In genomic region chr7:107180406-107180805, GRCm38 (mm10) we compare ENCODE assay signal across 33 mouse cellular contexts. TPM values are rescaled to one million over a fixed set of nuclear protein-coding genes. Genes with fewer than 3 reads are reported as not detected.
DNase-seq lines count a peak whose midpoint lies in the region; ATAC-seq and TF ChIP-seq lines count a peak whose summit lies in the region.
"Had no signal": no experiment of that assay in that cellular context is flagged by ENCODE, and none has a peak within 500 bp of the region (broad histone marks: within the 10 kb centered on the region; RNA-seq: fewer than 3 reads in every experiment).

No protein-coding gene starts in this region.

- DNase-seq in Muller cell, postnatal 12 days (ENCODE audit: inconsistent ontology term) = peak; percentile 0
- DNase-seq in ZHBTc4 (ENCODE audit: low read depth, low spot score) (peak; percentile 33), MN1 (ENCODE audit: low spot score) (no peak)
- peak; percentile 1 for DNase-seq in embryo, embryonic 11 days
- DNase-seq in B cell, adult 2 months = no peak
- DNase-seq in right cerebral cortex, postnatal 4 days = no peak
- DNase-seq: adrenal gland, adult 2 months; adrenal gland, postnatal 25 days; cerebellum, adult 11-12 months; cerebellum, adult 8-10 months; cerebellum, postnatal 10 days; cerebellum, postnatal 36 days; forebrain, postnatal 0 days; gastrocnemius, postnatal 25 days; heart, adult 18-20 months; heart, postnatal 10 days; heart, postnatal 36 days; kidney, adult 2 months had no signal

- H3K4me2 ChIP-seq in intestine, postnatal 0 days (replicated peaks; ENCODE audit: low read depth) = no peak overlapping the region
- no peak overlapping the region for H3K4me2 ChIP-seq in intestine, embryonic 16.5 days (ENCODE audit: low read depth, low read length)
- H3K4me2 ChIP-seq: forebrain, embryonic 13.5 days; heart, embryonic 12.5 days; heart, embryonic 15.5 days; hindbrain, embryonic 13.5 days; intestine, embryonic 15.5 days had no signal

- no peaks in the 10 kb centered on the region for H3K9me3 ChIP-seq in intestine, postnatal 0 days (ENCODE audit: control insufficient read depth)
- no peaks in the 10 kb centered on the region for H3K9me3 ChIP-seq in intestine, embryonic 16.5 days (ENCODE audit: control insufficient read depth, low read length)
- H3K9me3 ChIP-seq: forebrain, embryonic 10.5 days; forebrain, embryonic 13.5 days; heart, embryonic 12.5 days; heart, embryonic 15.5 days; hindbrain, embryonic 10.5 days; hindbrain, embryonic 13.5 days; intestine, embryonic 15.5 days had no signal

- no peak overlapping the region for H3K27ac ChIP-seq in intestine, postnatal 0 days (ENCODE audit: low read depth, low read length)
- no peak overlapping the region for H3K27ac ChIP-seq in intestine, embryonic 16.5 days (ENCODE audit: low read length)
- H3K27ac ChIP-seq: forebrain, embryonic 10.5 days; forebrain, embryonic 13.5 days; heart, embryonic 15.5 days; hindbrain, embryonic 10.5 days; hindbrain, embryonic 13.5 days; intestine, embryonic 15.5 days had no signal

- 35% methylated on average over 2 of the region's 2 CpGs for WGBS in intestine, postnatal 0 days
- WGBS in intestine, embryonic 16.5 days = 40% methylated on average over 2 of the region's 2 CpGs

- no peak for ATAC-seq in intestine, postnatal 0 days
- ATAC-seq in intestine, embryonic 16.5 days = no peak
- ATAC-seq: forebrain, embryonic 13.5 days; forebrain, postnatal 0 days; hindbrain, embryonic 16.5 days; intestine, embryonic 15.5 days had no signal

- no peaks in the 10 kb centered on the region for H3K36me3 ChIP-seq in intestine, postnatal 0 days (ENCODE audit: control insufficient read depth, insufficient read depth)
- H3K36me3 ChIP-seq in intestine, embryonic 16.5 days (ENCODE audit: control insufficient read depth, insufficient read depth, low read length) = no peaks in the 10 kb centered on the region
- H3K36me3 ChIP-seq: forebrain, embryonic 10.5 days; heart, embryonic 12.5 days; heart, embryonic 15.5 days; hindbrain, embryonic 10.5 days; hindbrain, embryonic 13.5 days; intestine, embryonic 15.5 days had no signal

- no peaks in the 10 kb centered on the region for H3K27me3 ChIP-seq in intestine, postnatal 0 days (replicated peaks; ENCODE audit: control insufficient read depth, insufficient read depth, low read length)
- no peaks in the 10 kb centered on the region for H3K27me3 ChIP-seq in intestine, embryonic 16.5 days (replicated peaks; ENCODE audit: control insufficient read depth, insufficient read depth, low read length)
- H3K27me3 ChIP-seq: forebrain, embryonic 13.5 days; heart, embryonic 12.5 days; heart, embryonic 15.5 days; hindbrain, embryonic 13.5 days; intestine, embryonic 15.5 days had no signal

- H3K9ac ChIP-seq in intestine, postnatal 0 days (ENCODE audit: low read depth, low read length) = no peak overlapping the region
- H3K9ac ChIP-seq in intestine, embryonic 16.5 days (ENCODE audit: low read depth, low read length) = no peak overlapping the region
- H3K9ac ChIP-seq: forebrain, embryonic 13.5 days; forebrain, postnatal 0 days; heart, embryonic 12.5 days; heart, embryonic 15.5 days; hindbrain, embryonic 13.5 days; intestine, embryonic 15.5 days had no signal

- H3K4me3 ChIP-seq in intestine, postnatal 0 days (ENCODE audit: low read depth, low read length) = no peak overlapping the region
- no peak overlapping the region for H3K4me3 ChIP-seq in intestine, embryonic 16.5 days (ENCODE audit: low read length)
- H3K4me3 ChIP-seq: forebrain, embryonic 10.5 days; forebrain, embryonic 13.5 days; heart, embryonic 12.5 days; heart, embryonic 15.5 days; hindbrain, embryonic 10.5 days; hindbrain, embryonic 13.5 days; intestine, embryonic 15.5 days had no signal

- 0 out of 2 replicates have a peak, but pooled peaks have one; percentile 4 for TF ChIP-seq CTCF in intestine, postnatal 0 days (IDR thresholded peaks at IDR 0.05; ENCODE audit: low read depth)

- H3K4me1 ChIP-seq in intestine, postnatal 0 days (replicated peaks; ENCODE audit: control insufficient read depth, insufficient read depth, low read length) = no peaks in the 10 kb centered on the region
- H3K4me1 ChIP-seq in intestine, embryonic 16.5 days (ENCODE audit: control insufficient read depth, insufficient read depth, low read length) = no peaks in the 10 kb centered on the region
- H3K4me1 ChIP-seq: forebrain, embryonic 10.5 days; forebrain, embryonic 13.5 days; heart, embryonic 12.5 days; heart, embryonic 15.5 days; hindbrain, embryonic 10.5 days; hindbrain, embryonic 13.5 days; intestine, embryonic 15.5 days had no signal

RNA-seq across cellular contexts. Expression of gene Nlrp14, which starts 13.6 kb away (rescaled TPM):
- polyA plus RNA-seq in intestine, postnatal 0 days (2015; fragmentation: Nextera tagmentation; extraction: Ambion mirVana) = not detected in 2 replicates
- polyA plus RNA-seq in intestine, embryonic 16.5 days (2015; fragmentation: Nextera tagmentation; extraction: Ambion mirVana) = not detected in 2 replicates
- polyA plus RNA-seq: adrenal gland, adult 2 months; brain, embryonic 14.5 days; cortical plate, adult 2 months; embryonic facial prominence, embryonic 11.5 days; embryonic facial prominence, embryonic 14.5 days; forebrain, embryonic 10.5 days; forebrain, embryonic 13.5 days; forebrain, postnatal 0 days; heart, embryonic 12.5 days; heart, embryonic 15.5 days; hindbrain, embryonic 10.5 days; hindbrain, embryonic 13.5 days; hindbrain, embryonic 16.5 days; intestine, embryonic 15.5 days; kidney, adult 2 months had no signal

RNA-seq across cellular contexts. Expression of gene Rbmxl2, which starts 28.8 kb away (rescaled TPM):
- polyA plus RNA-seq in intestine, postnatal 0 days (2015; fragmentation: Nextera tagmentation; extraction: Ambion mirVana) = not detected in 2 replicates
- polyA plus RNA-seq in intestine, embryonic 16.5 days (2015; fragmentation: Nextera tagmentation; extraction: Ambion mirVana) = not detected in 2 replicates
- polyA plus RNA-seq: adrenal gland, adult 2 months; brain, embryonic 14.5 days; cortical plate, adult 2 months; embryonic facial prominence, embryonic 11.5 days; embryonic facial prominence, embryonic 14.5 days; forebrain, embryonic 10.5 days; forebrain, embryonic 13.5 days; forebrain, postnatal 0 days; heart, embryonic 12.5 days; heart, embryonic 15.5 days; hindbrain, embryonic 10.5 days; hindbrain, embryonic 13.5 days; hindbrain, embryonic 16.5 days; intestine, embryonic 15.5 days; kidney, adult 2 months had no signal

RNA-seq across cellular contexts. Expression of gene Olfr716, which starts 42.3 kb away (rescaled TPM):
- not detected in 2 replicates for polyA plus RNA-seq in intestine, postnatal 0 days (2015; fragmentation: Nextera tagmentation; extraction: Ambion mirVana)
- polyA plus RNA-seq in intestine, embryonic 16.5 days (2015; fragmentation: Nextera tagmentation; extraction: Ambion mirVana) = not detected in 2 replicates
- polyA plus RNA-seq: adrenal gland, adult 2 months; brain, embryonic 14.5 days; cortical plate, adult 2 months; embryonic facial prominence, embryonic 11.5 days; embryonic facial prominence, embryonic 14.5 days; forebrain, embryonic 10.5 days; forebrain, embryonic 13.5 days; forebrain, postnatal 0 days; gonadal fat pad, adult 2 months; heart, embryonic 12.5 days; heart, embryonic 15.5 days; hindbrain, embryonic 10.5 days; hindbrain, embryonic 13.5 days; hindbrain, embryonic 16.5 days; intestine, embryonic 15.5 days; kidney, adult 2 months had no signal

RNA-seq across cellular contexts. Expression of gene Olfr715, which starts 49.5 kb away (rescaled TPM):
- not detected in 2 replicates for polyA plus RNA-seq in intestine, postnatal 0 days (2015; fragmentation: Nextera tagmentation; extraction: Ambion mirVana)
- polyA plus RNA-seq in intestine, embryonic 16.5 days (2015; fragmentation: Nextera tagmentation; extraction: Ambion mirVana) = not detected in 2 replicates
- polyA plus RNA-seq: adrenal gland, adult 2 months; brain, embryonic 14.5 days; cortical plate, adult 2 months; embryonic facial prominence, embryonic 11.5 days; forebrain, embryonic 10.5 days; forebrain, embryonic 13.5 days; forebrain, postnatal 0 days; gonadal fat pad, adult 2 months; heart, embryonic 12.5 days; heart, embryonic 15.5 days; hindbrain, embryonic 10.5 days; hindbrain, embryonic 13.5 days; hindbrain, embryonic 16.5 days; intestine, embryonic 15.5 days; kidney, adult 2 months had no signal

Comparison
In these comparisons a context has a peak if more than half of its experiments do, and no peak if none do; other contexts are left out.
1. DNase-seq: peak in Muller cell, postnatal 12 days (single experiment), ZHBTc4 (single experiment) and embryo, embryonic 11 days (single experiment); none in B cell, adult 2 months (0 of 2), right cerebral cortex, postnatal 4 days (single experiment) and MN1 (single experiment).